In the genomic region with DNA sequence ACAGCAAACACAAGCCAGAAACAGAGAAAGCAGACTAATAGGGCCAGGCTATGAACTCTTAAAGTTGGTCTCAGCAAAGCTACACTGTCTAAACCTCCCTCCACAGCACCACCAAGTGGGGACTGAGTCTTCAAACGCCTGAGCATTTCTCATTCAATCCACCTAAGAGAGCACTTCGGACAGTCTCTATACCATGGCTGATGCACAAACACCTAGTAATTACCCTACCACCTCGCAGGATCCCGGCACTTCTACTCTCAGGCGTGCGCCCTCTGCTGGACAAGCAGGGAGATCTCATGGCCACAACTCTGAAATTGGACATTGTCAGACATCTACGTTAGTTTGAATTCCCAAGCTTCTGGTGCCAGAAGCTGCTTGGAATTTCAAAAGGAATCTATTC, we compare ENCODE assay signal across 10 mouse cellular contexts. TPM values are rescaled to one million over a fixed set of nuclear protein-coding genes. Genes with fewer than 3 reads are reported as not detected.
A peak's percentile ranks its signal among the peaks of the same experiment; 100 is the strongest.
DNase-seq lines count a peak whose midpoint lies in the region; ATAC-seq and TF ChIP-seq lines count a peak whose summit lies in the region.
"Had no signal": no experiment of that assay in that cellular context is flagged by ENCODE, and none has a peak within 500 bp of the region (broad histone marks: within the 10 kb centered on the region; RNA-seq: fewer than 3 reads in every experiment).

No protein-coding gene starts in this region.

- 0 out of 2 replicates have a peak, but pooled peaks have one; percentile 39 for ATAC-seq in forebrain, embryonic 12.5 days (ENCODE audit: low FRiP score)

- TF ChIP-seq CTCF in testis, adult 2 months (IDR thresholded peaks at IDR 0.05; ENCODE audit: control insufficient read depth, insufficient read depth, insufficient replicate concordance, low read depth, low read length), result peak; percentile 78; the same call in 1 of the 2 replicates

- no peaks in the 10 kb centered on the region for H3K27me3 ChIP-seq in testis, adult 2 months (ENCODE audit: control insufficient read depth, insufficient read depth, low read length)
- H3K27me3 ChIP-seq in forebrain, embryonic 12.5 days, result no peaks in the 10 kb centered on the region
- H3K27me3 ChIP-seq: hindbrain, embryonic 15.5 days had no signal

- H3K27ac ChIP-seq in testis, adult 2 months (ENCODE audit: control insufficient read depth, insufficient read depth, low read depth, low read length), result no peak overlapping the region
- no peak overlapping the region for H3K27ac ChIP-seq in forebrain, embryonic 12.5 days
- H3K27ac ChIP-seq: hindbrain, embryonic 15.5 days had no signal

- H3K9ac ChIP-seq in forebrain, embryonic 12.5 days, result no peak overlapping the region
- H3K9ac ChIP-seq: hindbrain, embryonic 15.5 days had no signal

- H3K4me1 ChIP-seq in testis, adult 2 months (ENCODE audit: control insufficient read depth, insufficient read depth, low read length), result peaks cover 4% of the 10 kb centered on the region
- H3K4me1 ChIP-seq in forebrain, embryonic 12.5 days, result no peaks in the 10 kb centered on the region
- H3K4me1 ChIP-seq: hindbrain, embryonic 15.5 days had no signal

- DNase-seq in adrenal gland, postnatal 14 days, result peak; percentile 48
- no peak for DNase-seq in adrenal gland, adult 18-20 months (ENCODE audit: low spot score in 2 of 2)
- no peak for DNase-seq in testis, postnatal 14 days (ENCODE audit: low spot score)
- peak; percentile 14 to 59 for DNase-seq in kidney, postnatal 36 days
- DNase-seq in natural killer cell, adult 2 months (ENCODE audit: low spot score in 2 of 2), result peak; percentile 10 to 12
- DNase-seq in T-cell, adult 2 months (ENCODE audit: low spot score), result no peak

- no peak for TF ChIP-seq POLR2A in testis, adult 2 months (IDR thresholded peaks at IDR 0.05; ENCODE audit: control insufficient read depth, low read depth, low read length)

- WGBS in forebrain, embryonic 12.5 days, result 5% methylated on average over 7 of the region's 7 CpGs

- H3K4me2 ChIP-seq in forebrain, embryonic 12.5 days, result no peak overlapping the region
- H3K4me2 ChIP-seq: hindbrain, embryonic 15.5 days had no signal

- H3K9me3 ChIP-seq in forebrain, embryonic 12.5 days, result no peaks in the 10 kb centered on the region
- H3K9me3 ChIP-seq: hindbrain, embryonic 15.5 days had no signal

- no peaks in the 10 kb centered on the region for H3K36me3 ChIP-seq in testis, adult 2 months (ENCODE audit: control insufficient read depth, insufficient read depth, low read length)
- H3K36me3 ChIP-seq in forebrain, embryonic 12.5 days (replicated peaks), result no peaks in the 10 kb centered on the region
- H3K36me3 ChIP-seq: G1E; hindbrain, embryonic 15.5 days had no signal

- H3K4me3 ChIP-seq in testis, adult 2 months (ENCODE audit: control insufficient read depth, low read depth, low read length), result no peak overlapping the region
- H3K4me3 ChIP-seq in forebrain, embryonic 12.5 days (replicated peaks), result no peak overlapping the region
- H3K4me3 ChIP-seq: hindbrain, embryonic 15.5 days had no signal

RNA-seq across cellular contexts. Expression of gene Serpina3n, which starts 20.4 kb away (rescaled TPM):
- 14.5 and 67.3 TPM in 2 replicates for total RNA-seq in adrenal gland, postnatal 14 days (2021)
- 10 to 100 TPM in 1 of 2 experiments, 1 to 10 TPM in 1; 6.0 to 33.8 TPM for total RNA-seq in adrenal gland, adult 18-20 months (2021)
- polyA plus RNA-seq in testis, adult 2 months (2012; rRNA removed), result 4.4 and 8.8 TPM in 2 replicates
- not detected in 2 replicates for polyA plus RNA-seq in forebrain, embryonic 12.5 days (2016; fragmentation: Nextera tagmentation; extraction: Ambion mirVana)
- total RNA-seq: G1E had no signal
- polyA plus RNA-seq: G1E had no signal

RNA-seq across cellular contexts. Expression of gene Gsc, which starts 46.2 kb away (rescaled TPM):
- total RNA-seq in adrenal gland, postnatal 14 days (2021), result not detected in 2 replicates
- not detected for total RNA-seq in adrenal gland, adult 18-20 months (2021)
- 2.0 and 2.2 TPM in 2 replicates for polyA plus RNA-seq in testis, adult 2 months (2012; rRNA removed)
- 1.4 and 2.2 TPM in 2 replicates for polyA plus RNA-seq in forebrain, embryonic 12.5 days (2016; fragmentation: Nextera tagmentation; extraction: Ambion mirVana)
- total RNA-seq: G1E had no signal
- polyA plus RNA-seq: G1E had no signal

Comparison
In these comparisons a context has a peak if more than half of its experiments do, and no peak if none do; other contexts are left out.
1. DNase-seq: peak in adrenal gland, postnatal 14 days (single experiment), kidney, postnatal 36 days (2 of 2) and natural killer cell, adult 2 months (2 of 2); none in adrenal gland, adult 18-20 months (0 of 2), testis, postnatal 14 days (single experiment) and T-cell, adult 2 months (single experiment).